Mouse (Mus musculus): ENCODE data around the gene Fgf2.

GRCm38 (mm10) chr3:37377926-37378325 lies 29.8 kb downstream of the Fgf2 start:
- no peak for TF ChIP-seq POLR2A (IDR thresholded peaks at IDR 0.05; ENCODE audit: low read depth, low read length)
- no peak for TF ChIP-seq CTCF (IDR thresholded peaks at IDR 0.05; ENCODE audit: extremely low read depth, insufficient read depth, insufficient read length, insufficient replicate concordance)

Measured in spleen, adult 2 months (tissue).